Mouse (Mus musculus) testis, adult 2 months (tissue): ENCODE measurements around the gene Gas2.

Experiments used
- CTCF ChIP-seq: fragments of 200-500 bp; IDR thresholded peaks from 2 replicates; pipeline ENCODE4 v1.5.1; 2012; ENCODE audit warnings: low read depth, mild to moderate bottlenecking, inconsistent platforms, low read length, moderate library complexity; ENCODE audit not compliant: control insufficient read depth, insufficient read depth, insufficient replicate concordance
- POLR2A ChIP-seq: fragments of 200-500 bp; IDR thresholded peaks from 2 replicates; pipeline ENCODE4 v1.6.1; 2012; ENCODE audit warnings: low read depth, mild to moderate bottlenecking, inconsistent platforms, low read length, moderate library complexity; ENCODE audit not compliant: control insufficient read depth

GRCm38 (mm10) chr7:51872041-51872440 is 10.2 kb downstream of the Gas2 start:
- TF ChIP-seq CTCF (no peak), POLR2A (no peak)
